Mouse (Mus musculus): ENCODE results near the gene Olfr287. TPM values are rescaled to one million over a fixed set of nuclear protein-coding genes. Genes with fewer than 3 reads are reported as not detected.

Olfr287 gene
- polyA plus RNA-seq (2014; fragmentation: Illumina TruSeq; extraction: RNeasy Lipid Tissue Mini Kit (QIAGEN cat#74804); ENCODE audit: insufficient read depth, low read depth, low replicate concordance): not detected

DNA sequence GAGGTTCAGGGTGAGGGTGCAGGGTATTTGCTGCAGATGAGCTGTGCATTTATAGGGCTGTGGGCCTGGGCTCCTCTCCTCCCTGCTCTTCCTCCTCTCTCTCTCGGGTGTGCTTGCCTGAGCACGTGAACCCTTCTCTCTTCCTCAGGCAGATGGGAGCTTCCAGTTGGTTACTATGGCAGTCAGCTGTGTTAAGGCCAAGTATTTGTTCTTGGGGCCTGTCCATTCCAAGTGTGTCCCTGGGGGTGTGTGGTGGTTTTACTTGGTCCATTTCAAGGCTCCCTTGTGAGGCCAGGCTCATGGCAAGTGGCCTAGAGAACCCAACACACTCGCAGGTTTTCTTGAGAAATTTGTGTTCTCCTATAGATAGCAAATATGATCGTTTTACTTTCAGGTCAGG is at the start of gene Olfr287, which contains the start of gene Gm44579:
Gene Olfr287 (minus strand): TSS at position 180 of the 400 bp plus-strand sequence.
Gene Gm44579 (minus strand): TSS at position 101 of the 400 bp plus-strand sequence.

DNA sequence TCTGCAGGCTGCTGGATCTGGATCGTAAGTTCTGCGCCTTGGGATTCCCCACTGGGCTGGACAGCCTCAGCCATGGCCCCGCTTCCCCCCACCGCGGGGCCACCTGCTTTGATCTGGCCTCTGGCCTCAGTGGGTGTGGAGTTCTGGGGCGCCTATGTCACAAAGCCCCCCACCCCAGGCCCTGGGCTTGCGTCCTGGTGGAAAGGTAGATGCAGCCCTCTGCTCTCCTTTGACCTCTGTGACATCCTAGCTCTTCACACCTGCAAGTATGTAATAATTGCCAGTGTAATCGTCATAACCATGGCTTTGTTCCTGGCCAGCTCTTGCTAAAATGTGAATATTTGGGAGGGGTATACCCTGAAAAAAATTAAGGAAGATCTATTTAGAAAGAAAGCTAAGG is 36.3 kb upstream of the Olfr287 start, which contains the start of gene H1fnt:
Gene H1fnt (minus strand): TSS at position 101 of the 400 bp plus-strand sequence.

GRCm38 (mm10) chr15:98234350-98234749 is 13.5 kb upstream of the Olfr287 start, which contains the start of gene Olfr286:
Olfr286 (minus strand) TSS chr15:98234450.

GRCm38 (mm10) chr15:98195442-98195841 is 25.4 kb downstream of the Olfr287 start, which contains the start of gene Olfr288:
Olfr288 (minus strand) TSS chr15:98195542.

GRCm38 (mm10) chr15:98166963-98167644 is 53.8 kb downstream of the Olfr287 start, which contains the start of gene Ccdc184:
Ccdc184 (plus strand) TSS chr15:98167158.

GRCm38 (mm10) chr15:98165525-98165924 is 55.3 kb downstream of the Olfr287 start, which contains the start of gene Asb8:
Asb8 (minus strand) TSS chr15:98165625.

Other genes starting within 250 kb of the Olfr287 start
- 0.04 TPM for gene Col2a1, start 216.4 kb downstream of the Olfr287 start, polyA plus RNA-seq (2014; fragmentation: Illumina TruSeq; extraction: RNeasy Lipid Tissue Mini Kit (QIAGEN cat#74804); ENCODE audit: insufficient read depth, low read depth, low replicate concordance)
- gene Pfkm, start 128.5 kb downstream of the Olfr287 start, polyA plus RNA-seq (2014; fragmentation: Illumina TruSeq; extraction: RNeasy Lipid Tissue Mini Kit (QIAGEN cat#74804); ENCODE audit: insufficient read depth, low read depth, low replicate concordance): 14.2 TPM
- gene Senp1, start 127.3 kb downstream of the Olfr287 start, polyA plus RNA-seq (2014; fragmentation: Illumina TruSeq; extraction: RNeasy Lipid Tissue Mini Kit (QIAGEN cat#74804); ENCODE audit: insufficient read depth, low read depth, low replicate concordance): 8.0 TPM
- 16.7 TPM for gene Asb8, start 55.4 kb downstream of the Olfr287 start, polyA plus RNA-seq (2014; fragmentation: Illumina TruSeq; extraction: RNeasy Lipid Tissue Mini Kit (QIAGEN cat#74804); ENCODE audit: insufficient read depth, low read depth, low replicate concordance)
- gene Ccdc184, start 53.9 kb downstream of the Olfr287 start, polyA plus RNA-seq (2014; fragmentation: Illumina TruSeq; extraction: RNeasy Lipid Tissue Mini Kit (QIAGEN cat#74804); ENCODE audit: insufficient read depth, low read depth, low replicate concordance): 2.8 TPM
- not detected for gene Olfr288, start 25.5 kb downstream of the Olfr287 start, polyA plus RNA-seq (2014; fragmentation: Illumina TruSeq; extraction: RNeasy Lipid Tissue Mini Kit (QIAGEN cat#74804); ENCODE audit: insufficient read depth, low read depth, low replicate concordance)
- gene Gm44579, start 79 bp downstream of the Olfr287 start, polyA plus RNA-seq (2014; fragmentation: Illumina TruSeq; extraction: RNeasy Lipid Tissue Mini Kit (QIAGEN cat#74804); ENCODE audit: insufficient read depth, low read depth, low replicate concordance): not detected
- not detected for gene Olfr286, start 13.4 kb upstream of the Olfr287 start, polyA plus RNA-seq (2014; fragmentation: Illumina TruSeq; extraction: RNeasy Lipid Tissue Mini Kit (QIAGEN cat#74804); ENCODE audit: insufficient read depth, low read depth, low replicate concordance)
- not detected for gene H1fnt, start 36.2 kb upstream of the Olfr287 start, polyA plus RNA-seq (2014; fragmentation: Illumina TruSeq; extraction: RNeasy Lipid Tissue Mini Kit (QIAGEN cat#74804); ENCODE audit: insufficient read depth, low read depth, low replicate concordance)
- gene Zfp641, start 75.1 kb upstream of the Olfr287 start, polyA plus RNA-seq (2014; fragmentation: Illumina TruSeq; extraction: RNeasy Lipid Tissue Mini Kit (QIAGEN cat#74804); ENCODE audit: insufficient read depth, low read depth, low replicate concordance): 6.0 TPM
- not detected for gene Olfr285, start 96.3 kb upstream of the Olfr287 start, polyA plus RNA-seq (2014; fragmentation: Illumina TruSeq; extraction: RNeasy Lipid Tissue Mini Kit (QIAGEN cat#74804); ENCODE audit: insufficient read depth, low read depth, low replicate concordance)
- not detected for gene Olfr284, start 119.9 kb upstream of the Olfr287 start, polyA plus RNA-seq (2014; fragmentation: Illumina TruSeq; extraction: RNeasy Lipid Tissue Mini Kit (QIAGEN cat#74804); ENCODE audit: insufficient read depth, low read depth, low replicate concordance)
- not detected for gene Olfr283, start 159.9 kb upstream of the Olfr287 start, polyA plus RNA-seq (2014; fragmentation: Illumina TruSeq; extraction: RNeasy Lipid Tissue Mini Kit (QIAGEN cat#74804); ENCODE audit: insufficient read depth, low read depth, low replicate concordance)
- gene Olfr282, start 210.2 kb upstream of the Olfr287 start, polyA plus RNA-seq (2014; fragmentation: Illumina TruSeq; extraction: RNeasy Lipid Tissue Mini Kit (QIAGEN cat#74804); ENCODE audit: insufficient read depth, low read depth, low replicate concordance): not detected
- gene Olfr281, start 231.5 kb upstream of the Olfr287 start, polyA plus RNA-seq (2014; fragmentation: Illumina TruSeq; extraction: RNeasy Lipid Tissue Mini Kit (QIAGEN cat#74804); ENCODE audit: insufficient read depth, low read depth, low replicate concordance): not detected
- gene OR5BS1P, start 248.8 kb upstream of the Olfr287 start, polyA plus RNA-seq (2014; fragmentation: Illumina TruSeq; extraction: RNeasy Lipid Tissue Mini Kit (QIAGEN cat#74804); ENCODE audit: insufficient read depth, low read depth, low replicate concordance): not detected